Mouse (Mus musculus) liver, embryonic 14.5 days (tissue): ENCODE results near the gene Atf5.

Source experiments
- CTCF ChIP-seq: IDR thresholded peaks from 2 replicates; pipeline ENCODE4 v1.5.1; 2016; ENCODE audit warnings: antibody characterized with exemption, low read depth, control low read depth
- EP300 ChIP-seq: IDR thresholded peaks from 2 replicates; pipeline ENCODE4 v1.6.1; 2016; ENCODE audit warnings: antibody characterized with exemption, low read depth

- no peak for TF ChIP-seq CTCF
- TF ChIP-seq EP300: no peak
These were observed 16.3 kb upstream of the Atf5 start for GRCm38 (mm10) chr7:44832763-44833162.
